Mouse (Mus musculus) neural tube, embryonic 13.5 days (tissue): ENCODE results near the gene Vangl2. TPM values are rescaled to one million over a fixed set of nuclear protein-coding genes. Genes with fewer than 3 reads are reported as not detected.

Experiments
- ATAC-seq: fragments of 200-750 bp; cut with Nextera tagmentation; 2 replicates; pipeline ENCODE4 v1.8.0; 2017; ENCODE audit warnings: low read depth, mild to moderate bottlenecking, moderate TSS enrichment, moderate library complexity
- H3K27ac ChIP-seq: fragments of 300-500 bp; sonication (generic); replicated peaks from 2 replicates; pipeline ENCODE4 v1.5.1; 2015; ENCODE audit warnings: moderate library complexity, mild to moderate bottlenecking, inconsistent platforms
- H3K27me3 ChIP-seq: fragments of 300-500 bp; sonication (generic); 2 replicates; pipeline ENCODE4 v1.6.1; 2015; ENCODE audit warnings: mild to moderate bottlenecking, inconsistent platforms
- H3K36me3 ChIP-seq: fragments of 300-500 bp; sonication (generic); 2 replicates; pipeline ENCODE4 v1.6.1; 2015; ENCODE audit warnings: mild to moderate bottlenecking, inconsistent platforms
- H3K4me1 ChIP-seq: fragments of 300-500 bp; sonication (generic); replicated peaks from 2 replicates; pipeline ENCODE4 v1.6.1; 2015; ENCODE audit warnings: inconsistent platforms
- H3K4me2 ChIP-seq: fragments of 300-500 bp; sonication (generic); 2 replicates; pipeline ENCODE4 v1.6.1; 2015; ENCODE audit warnings: inconsistent platforms, mild to moderate bottlenecking, moderate library complexity
- H3K4me3 ChIP-seq: fragments of 300-500 bp; sonication (generic); 2 replicates; pipeline ENCODE4 v1.5.1; 2015; ENCODE audit warnings: mild to moderate bottlenecking, inconsistent platforms
- H3K9ac ChIP-seq: fragments of 300-500 bp; sonication (generic); 2 replicates; pipeline ENCODE4 v1.6.1; 2015; ENCODE audit warnings: moderate library complexity, mild to moderate bottlenecking, inconsistent platforms
- H3K9me3 ChIP-seq: fragments of 300-500 bp; sonication (generic); 2 replicates; pipeline ENCODE4 v1.6.1; 2016; ENCODE audit warnings: inconsistent platforms
- WGBS: fragments of 180-500 bp; shearing (Covaris S2); methylation state at CpG from one replicate; pipeline ENCODE4 v1.1.7; 2015; 5-methylcytosine and 5-hydroxymethylcytosine counted together
- polyA plus RNA-seq: library from polyadenylated mRNA; unstranded; fragments of >200 nt; fragmentation: Nextera tagmentation; extraction: Ambion mirVana; gene quantifications from 2 replicates; pipeline ENCODE4 v1.2.1, GENCODE M21; 2015

The Vangl2 gene
- polyA plus RNA-seq, 1 experiment from 2014 or later, result 50.5 TPM

GRCm38 (mm10) chr1:172014771-172015170, 13.5 kb downstream of the Vangl2 start:
- no peak for ATAC-seq
- peak overlapping the region; percentile 12 for H3K4me3 ChIP-seq

DNA sequence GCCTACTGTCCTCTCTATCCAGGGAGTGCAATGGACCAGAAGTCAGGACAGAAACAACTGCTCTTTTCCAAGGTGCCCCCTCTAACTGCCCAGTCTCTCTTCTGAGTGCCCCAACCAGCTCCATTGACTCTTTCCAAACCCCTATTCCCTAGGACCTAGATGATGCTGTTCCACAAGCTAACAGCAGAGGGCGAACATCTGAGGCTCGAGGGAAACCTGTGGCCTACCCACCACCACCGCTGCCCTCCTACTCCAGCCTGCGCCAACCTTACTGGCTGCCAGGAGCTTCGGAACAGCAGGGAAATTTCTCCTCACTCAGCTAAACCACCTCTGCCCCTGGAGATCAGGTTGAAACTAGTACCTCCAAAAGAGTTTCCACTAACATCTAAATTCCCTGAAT, 16.2 kb downstream of the Vangl2 start:
- H3K27me3 ChIP-seq, result no peaks in the 10 kb centered on the region
- no peaks in the 10 kb centered on the region for H3K9me3 ChIP-seq
- H3K36me3 ChIP-seq, result peaks cover 56% of the 10 kb centered on the region
- H3K27ac ChIP-seq, result peak overlapping the region; percentile 42
- H3K9ac ChIP-seq, result no peak overlapping the region
- H3K4me1 ChIP-seq, result peaks cover 50% of the 10 kb centered on the region
- WGBS, result 20% methylated on average over 5 of the region's 5 CpGs
- H3K4me3 ChIP-seq, result no peak overlapping the region
- H3K4me2 ChIP-seq, result no peak overlapping the region
- ATAC-seq, result no peak

More at GRCm38 (mm10) chr1:172014771-172015170, 13.5 kb downstream of the Vangl2 start:
- no peaks in the 10 kb centered on the region for H3K27me3 ChIP-seq
- peak overlapping the region; percentile 60; the same call in 1 of the 2 replicates for H3K9ac ChIP-seq
- H3K4me1 ChIP-seq, result peaks cover 77% of the 10 kb centered on the region
- H3K27ac ChIP-seq, result peak overlapping the region; percentile 93
- 28% methylated on average over 9 of the region's 9 CpGs for WGBS
- no peaks in the 10 kb centered on the region for H3K9me3 ChIP-seq
- peaks cover 29% of the 10 kb centered on the region for H3K36me3 ChIP-seq
- peak overlapping the region; percentile 43 for H3K4me2 ChIP-seq

DNA sequence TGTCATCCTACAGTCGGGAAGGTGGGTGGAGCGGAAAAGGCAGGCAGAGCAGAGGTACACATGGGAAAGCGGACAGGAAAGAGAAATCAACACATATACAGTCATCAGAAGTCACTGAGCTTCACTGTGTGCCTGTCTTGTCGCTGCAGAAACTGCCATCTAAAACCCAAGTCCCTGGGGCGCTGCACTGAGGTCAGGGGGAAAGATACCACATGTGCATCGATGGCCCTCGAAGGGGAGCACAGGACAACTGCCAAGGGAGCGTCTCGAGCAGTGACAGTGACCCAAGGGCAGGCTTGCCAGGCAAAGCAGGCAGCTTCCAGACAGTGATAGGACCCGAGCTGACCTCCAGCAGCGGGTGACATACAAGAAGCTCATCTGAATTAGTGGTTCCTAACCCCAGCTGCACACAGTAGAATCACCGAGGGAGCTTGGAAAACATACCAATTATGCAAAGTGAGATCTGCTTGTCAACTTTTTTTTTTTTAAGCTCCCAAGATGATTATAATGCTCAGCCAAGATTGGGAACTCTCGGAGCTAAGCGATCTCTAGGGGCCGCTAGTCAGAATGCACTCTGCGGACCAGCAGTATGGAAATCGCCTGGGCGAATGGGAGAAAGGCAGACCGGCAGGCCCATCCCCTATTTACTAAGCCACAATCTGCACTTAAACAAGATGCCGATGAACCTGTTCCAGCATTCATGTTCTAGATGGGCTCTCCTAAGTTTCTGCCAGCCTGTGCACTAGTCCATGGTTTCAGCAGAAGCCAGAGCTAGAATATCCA, 18.0 kb downstream of the Vangl2 start:
- no peak overlapping the region for H3K4me2 ChIP-seq
- no peaks in the 10 kb centered on the region for H3K9me3 ChIP-seq
- no peak overlapping the region; the same call in 1 of the 2 replicates for H3K9ac ChIP-seq
- H3K27me3 ChIP-seq, result no peaks in the 10 kb centered on the region
- 82% methylated on average over 20 of the region's 20 CpGs for WGBS
- peaks cover 74% of the 10 kb centered on the region for H3K36me3 ChIP-seq
- H3K4me3 ChIP-seq, result no peak overlapping the region
- H3K4me1 ChIP-seq, result peaks cover 32% of the 10 kb centered on the region
- no peak for ATAC-seq
- H3K27ac ChIP-seq, result no peak overlapping the region

DNA sequence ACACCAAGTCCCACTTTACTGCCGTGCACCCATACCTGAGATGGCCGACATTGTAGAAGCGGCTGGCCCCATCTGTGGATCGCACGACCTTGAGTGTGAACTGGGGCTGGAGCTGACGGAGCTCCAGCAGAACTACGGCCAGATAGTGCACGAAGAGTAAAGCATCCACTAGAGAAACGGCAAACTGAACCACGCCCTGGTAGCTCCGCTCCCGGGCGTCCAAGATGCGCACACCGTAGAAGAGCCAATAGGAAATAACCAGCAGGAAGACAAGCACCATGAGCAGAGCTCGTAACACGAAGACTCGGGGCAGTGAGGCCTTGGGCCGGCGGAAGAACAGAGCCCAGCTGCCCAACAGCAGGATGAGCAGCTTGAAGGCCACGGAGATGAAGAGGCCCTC, 18.8 kb downstream of the Vangl2 start:
- H3K27me3 ChIP-seq, result no peaks in the 10 kb centered on the region
- no peak overlapping the region for H3K4me2 ChIP-seq
- H3K36me3 ChIP-seq, result peaks cover 83% of the 10 kb centered on the region
- no peak overlapping the region for H3K9ac ChIP-seq
- H3K4me1 ChIP-seq, result peaks cover 24% of the 10 kb centered on the region
- no peaks in the 10 kb centered on the region for H3K9me3 ChIP-seq
- 95% methylated on average over 21 of the region's 21 CpGs for WGBS
- no peak overlapping the region for H3K27ac ChIP-seq
- ATAC-seq, result no peak
- no peak overlapping the region for H3K4me3 ChIP-seq

- H3K4me1 ChIP-seq, result peaks cover 13% of the 10 kb centered on the region
- ATAC-seq, result no peak
- no peak overlapping the region for H3K27ac ChIP-seq
- no peak overlapping the region for H3K4me2 ChIP-seq
- H3K4me3 ChIP-seq, result no peak overlapping the region
- no peak overlapping the region for H3K9ac ChIP-seq
- 88% methylated on average over 9 of the region's 9 CpGs for WGBS
- H3K9me3 ChIP-seq, result no peaks in the 10 kb centered on the region
- H3K27me3 ChIP-seq, result no peaks in the 10 kb centered on the region
- H3K36me3 ChIP-seq, result peaks cover 93% of the 10 kb centered on the region
Measured at GRCm38 (mm10) chr1:172008351-172008750, 19.9 kb downstream of the Vangl2 start.

DNA sequence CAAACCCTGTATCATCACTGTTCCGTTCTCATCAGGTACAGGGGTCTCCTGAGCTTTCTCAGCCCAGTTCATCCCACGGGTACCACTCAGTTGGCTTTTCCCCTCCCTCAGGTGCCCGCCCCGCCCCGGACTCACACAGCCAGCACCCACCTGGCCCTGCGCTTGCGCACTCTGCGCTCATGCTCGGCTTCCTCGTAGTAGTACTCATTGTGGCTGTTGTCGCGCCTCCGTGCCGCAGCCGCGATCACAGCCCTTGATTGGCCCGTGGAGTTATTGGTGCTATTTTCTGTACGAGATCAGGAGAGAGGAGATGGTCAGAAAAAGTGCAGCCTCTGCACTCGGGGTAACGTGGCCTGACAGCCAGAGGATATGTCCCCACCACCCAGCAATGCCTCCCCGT, 20.5 kb downstream of the Vangl2 start:
- 96% methylated on average over 21 of the region's 21 CpGs for WGBS

DNA sequence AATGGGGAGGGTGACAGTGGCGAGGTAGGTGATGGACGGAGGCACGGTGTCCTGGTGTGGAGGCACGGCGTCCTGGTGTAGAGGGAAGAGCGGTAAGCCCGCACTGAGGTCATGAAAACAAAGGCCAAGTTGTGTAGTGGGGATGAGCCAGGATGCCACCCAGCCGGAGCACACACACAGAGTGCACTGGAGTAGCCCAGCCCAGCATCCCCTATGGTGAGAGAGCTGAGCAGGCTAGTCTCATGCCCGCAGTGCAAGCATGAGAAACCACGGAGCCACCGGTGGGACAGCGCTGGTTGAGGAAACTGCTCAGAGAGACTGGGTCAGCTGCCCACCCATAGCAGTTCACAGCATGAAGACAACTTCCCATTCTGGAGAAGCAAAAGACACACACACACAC, 26.6 kb downstream of the Vangl2 start:
- Histone ChIP-seq H3K27ac (peak overlapping the region; percentile 65), H3K4me2 (no peak overlapping the region), H3K36me3 (peaks cover 61% of the 10 kb centered on the region), H3K4me1 (peaks cover 6% of the 10 kb centered on the region), H3K27me3 (no peaks in the 10 kb centered on the region), H3K9me3 (no peaks in the 10 kb centered on the region), H3K4me3 (no peak overlapping the region), H3K9ac (peak overlapping the region; percentile 12; the same call in 1 of the 2 replicates)
- peak; percentile 36 for ATAC-seq
- WGBS, result 46% methylated on average over 12 of the region's 12 CpGs

More for the DNA sequence above, 20.5 kb downstream of the Vangl2 start:
- Histone ChIP-seq H3K36me3 (peaks cover 94% of the 10 kb centered on the region), H3K4me1 (peaks cover 7% of the 10 kb centered on the region), H3K27ac (no peak overlapping the region), H3K4me3 (no peak overlapping the region), H3K4me2 (no peak overlapping the region), H3K9me3 (no peaks in the 10 kb centered on the region), H3K9ac (no peak overlapping the region), H3K27me3 (no peaks in the 10 kb centered on the region)
- no peak for ATAC-seq

DNA sequence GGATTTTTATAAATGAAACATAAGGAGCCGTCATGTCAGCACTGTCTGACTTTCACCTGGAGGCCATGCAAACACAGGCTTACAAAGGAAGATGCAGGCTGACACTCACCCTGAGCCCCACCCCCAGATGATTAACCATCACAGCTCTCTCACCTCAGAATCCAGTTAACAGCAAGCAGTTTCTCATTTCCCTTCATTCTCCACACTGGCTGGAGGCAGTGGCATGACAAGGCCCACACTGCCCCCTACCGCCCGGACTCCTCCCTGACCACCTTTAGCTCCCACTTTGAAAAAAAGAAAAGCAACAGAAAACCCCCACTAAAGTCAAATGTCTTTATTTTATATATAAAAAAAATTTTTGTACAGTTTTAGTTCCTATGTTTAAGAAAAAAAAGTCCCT, 27.6 kb downstream of the Vangl2 start:
- no peaks in the 10 kb centered on the region for H3K27me3 ChIP-seq
- no peaks in the 10 kb centered on the region for H3K9me3 ChIP-seq
- peak; percentile 61; the same call in 1 of the 2 replicates for ATAC-seq
- H3K4me1 ChIP-seq, result peaks cover 6% of the 10 kb centered on the region
- no peak overlapping the region for H3K9ac ChIP-seq
- H3K4me2 ChIP-seq, result no peak overlapping the region
- 56% methylated on average over 3 of the region's 3 CpGs for WGBS
- H3K27ac ChIP-seq, result no peak overlapping the region
- peaks cover 51% of the 10 kb centered on the region for H3K36me3 ChIP-seq
- H3K4me3 ChIP-seq, result no peak overlapping the region

DNA sequence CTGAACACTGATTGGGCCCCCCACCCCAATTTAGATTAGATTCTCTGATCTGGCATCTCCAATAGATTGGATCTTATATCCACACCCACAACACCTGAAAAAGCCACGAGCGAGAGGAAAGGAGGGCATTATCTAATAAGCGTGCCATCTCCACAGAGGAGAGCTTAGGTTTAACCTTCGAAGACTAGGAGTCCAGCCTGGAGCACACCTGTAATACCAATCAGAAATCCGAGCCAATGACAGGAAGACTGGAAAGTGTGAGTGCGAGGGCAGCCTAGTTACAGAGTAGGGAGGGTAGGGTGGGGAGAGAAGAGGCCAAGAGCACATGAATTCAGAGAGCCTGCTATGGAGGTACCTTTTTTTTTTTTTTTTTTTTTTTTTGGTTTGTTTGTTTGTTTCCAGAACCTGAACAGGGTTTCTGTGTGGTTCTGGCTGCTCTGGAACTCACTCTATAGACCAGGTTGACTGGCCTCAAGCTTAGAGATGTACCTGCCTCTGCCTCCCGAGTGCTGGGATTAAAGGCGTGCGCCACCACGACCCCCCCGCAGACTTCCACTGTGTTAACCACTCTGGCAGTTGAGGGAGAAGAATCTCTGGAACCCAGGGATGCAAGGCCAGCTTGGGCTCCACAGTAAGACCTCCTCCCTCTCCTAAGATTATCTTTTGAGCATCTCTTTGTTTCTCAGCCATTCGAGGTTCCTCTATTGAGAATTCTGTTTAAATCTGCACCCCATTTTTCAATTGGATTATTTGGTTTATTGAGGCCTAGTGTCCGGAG, 29.2 kb downstream of the Vangl2 start:
- H3K4me1 ChIP-seq, result peaks cover 6% of the 10 kb centered on the region
- H3K9me3 ChIP-seq, result no peaks in the 10 kb centered on the region
- no peak overlapping the region for H3K27ac ChIP-seq
- no peaks in the 10 kb centered on the region for H3K27me3 ChIP-seq
- H3K9ac ChIP-seq, result no peak overlapping the region
- no peak for ATAC-seq
- WGBS, result 90% methylated on average over 13 of the region's 13 CpGs
- peaks cover 35% of the 10 kb centered on the region for H3K36me3 ChIP-seq
- H3K4me2 ChIP-seq, result no peak overlapping the region
- H3K4me3 ChIP-seq, result no peak overlapping the region

GRCm38 (mm10) chr1:171996701-171997100, 31.5 kb downstream of the Vangl2 start:
- H3K9me3 ChIP-seq, result no peaks in the 10 kb centered on the region
- no peak overlapping the region for H3K9ac ChIP-seq
- H3K36me3 ChIP-seq, result peaks cover 18% of the 10 kb centered on the region
- no peak overlapping the region for H3K27ac ChIP-seq
- no peaks in the 10 kb centered on the region for H3K27me3 ChIP-seq
- no peak overlapping the region for H3K4me3 ChIP-seq
- no peak for ATAC-seq
- WGBS, result 67% methylated on average over 7 of the region's 7 CpGs
- peaks cover 5% of the 10 kb centered on the region for H3K4me1 ChIP-seq
- H3K4me2 ChIP-seq, result no peak overlapping the region

DNA sequence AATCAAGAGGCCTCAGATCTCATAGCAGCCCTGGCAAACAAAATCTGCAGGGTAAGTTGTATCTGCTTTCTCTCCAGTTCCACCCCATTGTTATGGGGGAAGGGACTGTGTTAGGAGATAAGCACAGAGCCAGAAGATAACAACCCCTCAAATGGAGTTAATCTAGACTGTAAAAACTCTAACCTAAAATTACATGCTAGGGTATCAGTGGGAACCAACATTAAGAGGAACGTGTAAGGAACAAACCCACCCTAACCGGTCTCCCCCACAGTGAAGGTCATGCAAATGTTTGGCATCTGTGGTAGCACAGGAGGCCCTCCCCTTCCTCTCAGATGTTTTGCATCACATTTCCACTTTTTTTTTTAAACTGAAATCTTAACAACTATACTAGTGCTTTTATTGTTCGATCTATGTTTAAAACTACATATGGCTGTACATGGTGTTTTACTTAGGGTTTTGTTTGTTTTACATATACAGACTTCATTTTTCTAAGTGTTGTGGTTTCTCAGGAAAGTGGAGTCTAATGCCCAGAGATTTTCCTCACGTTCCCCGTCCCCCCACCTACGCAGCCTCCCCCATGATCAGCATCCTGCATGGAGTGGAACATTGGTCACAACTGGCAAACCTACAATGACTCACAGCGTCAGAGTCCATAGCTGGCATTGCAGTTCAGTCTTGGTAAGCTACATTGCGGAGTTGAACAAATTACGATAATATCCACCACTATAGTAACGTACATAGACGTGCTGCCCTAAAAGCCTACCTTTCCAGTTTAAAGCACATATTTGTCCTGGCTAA, 33.1 kb downstream of the Vangl2 start:
- no peaks in the 10 kb centered on the region for H3K4me1 ChIP-seq
- no peak overlapping the region for H3K4me2 ChIP-seq
- no peak overlapping the region for H3K9ac ChIP-seq
- H3K4me3 ChIP-seq, result no peak overlapping the region
- ATAC-seq, result no peak
- no peaks in the 10 kb centered on the region for H3K27me3 ChIP-seq
- WGBS, result 86% methylated on average over 11 of the region's 11 CpGs
- no peak overlapping the region for H3K27ac ChIP-seq
- peaks cover 8% of the 10 kb centered on the region for H3K36me3 ChIP-seq
- H3K9me3 ChIP-seq, result no peaks in the 10 kb centered on the region

DNA sequence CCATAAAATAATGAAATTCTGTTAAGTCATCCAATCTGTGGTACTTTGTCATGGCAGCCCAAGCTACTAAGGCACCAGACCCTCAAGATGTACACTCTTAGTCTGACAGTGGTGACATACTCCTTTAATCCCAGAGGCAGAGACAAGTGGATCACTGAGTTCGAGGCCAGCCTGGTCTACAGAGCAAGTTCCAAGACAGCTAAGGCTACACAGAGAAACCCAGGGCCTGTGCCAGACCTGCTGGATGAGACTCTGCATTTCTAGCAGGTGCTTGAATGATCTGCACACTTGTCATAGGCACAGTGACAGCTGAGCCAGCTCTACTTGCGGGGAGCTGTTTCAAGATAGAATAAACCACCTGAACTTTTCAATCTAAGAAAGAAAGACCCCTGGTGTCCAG, 33.7 kb downstream of the Vangl2 start:
- 85% methylated on average over 2 of the region's 2 CpGs for WGBS
- no peak overlapping the region for H3K4me3 ChIP-seq
- H3K4me2 ChIP-seq, result no peak overlapping the region
- no peaks in the 10 kb centered on the region for H3K9me3 ChIP-seq
- no peak overlapping the region for H3K27ac ChIP-seq
- ATAC-seq, result no peak
- no peaks in the 10 kb centered on the region for H3K4me1 ChIP-seq
- peaks cover 3% of the 10 kb centered on the region; the same call in 1 of the 2 replicates for H3K36me3 ChIP-seq
- H3K27me3 ChIP-seq, result no peaks in the 10 kb centered on the region
- no peak overlapping the region for H3K9ac ChIP-seq
